Mouse (Mus musculus): ENCODE data around the gene Adap2. TPM values are rescaled to one million over a fixed set of nuclear protein-coding genes. Genes with fewer than 3 reads are reported as not detected.
"Not testable (repeated sequence)": the region's sequence is repeated elsewhere in the genome, so short reads cannot be mapped to it uniquely, and the experiment has no call there.

Adap2 gene
- polyA plus RNA-seq, 1 experiment = 6.4 TPM

GRCm38 (mm10) chr11:80185441-80185976 lies 31.6 kb downstream of the Adap2 start:
- DNase-seq (ENCODE audit: low read depth, low spot score) = not testable (repeated sequence)
- WGBS = 77% methylated on average over 5 of the region's 5 CpGs

- WGBS = 71% methylated on average over 4 of the region's 4 CpGs
- no peak for DNase-seq (ENCODE audit: low read depth, low spot score)
Observed at GRCm38 (mm10) chr11:80190280-80190679, 36.4 kb downstream of the Adap2 start.

GRCm38 (mm10) chr11:80193827-80194226 lies 39.9 kb downstream of the Adap2 start:
- no peak for DNase-seq (ENCODE audit: low read depth, low spot score)
- WGBS = 74% methylated on average over 4 of the region's 4 CpGs

- no peak for DNase-seq (ENCODE audit: low read depth, low spot score)
- 86% methylated on average over 7 of the region's 7 CpGs for WGBS
Observed at GRCm38 (mm10) chr11:80196351-80196750, 42.4 kb downstream of the Adap2 start.

- WGBS = 94% methylated on average over 3 of the region's 3 CpGs
- DNase-seq (ENCODE audit: low read depth, low spot score) = no peak
Observed at GRCm38 (mm10) chr11:80199316-80199715, 45.4 kb downstream of the Adap2 start.

- no peak for DNase-seq (ENCODE audit: low read depth, low spot score)
- 93% methylated on average over 2 of the region's 2 CpGs for WGBS
Observed at GRCm38 (mm10) chr11:80199773-80200172, 45.9 kb downstream of the Adap2 start.

- DNase-seq (ENCODE audit: low read depth, low spot score) = no peak
- 90% methylated on average over 1 of the region's 1 CpGs for WGBS
Observed at GRCm38 (mm10) chr11:80200326-80200725, 46.4 kb downstream of the Adap2 start.

GRCm38 (mm10) chr11:80202296-80202695 lies 48.4 kb downstream of the Adap2 start:
- DNase-seq (ENCODE audit: low read depth, low spot score) = no peak
- WGBS = 53% methylated on average over 6 of the region's 6 CpGs

GRCm38 (mm10) chr11:80204037-80204436 lies 50.1 kb downstream of the Adap2 start:
- WGBS = 76% methylated on average over 3 of the region's 3 CpGs
- no peak for DNase-seq (ENCODE audit: low read depth, low spot score)

GRCm38 (mm10) chr11:80204941-80205340 lies 51.0 kb downstream of the Adap2 start:
- DNase-seq (ENCODE audit: low read depth, low spot score) = no peak

GRCm38 (mm10) chr11:80208465-80208859 lies 54.6 kb downstream of the Adap2 start:
- 38% methylated on average over 7 of the region's 7 CpGs for WGBS

More at GRCm38 (mm10) chr11:80204941-80205340, 51.0 kb downstream of the Adap2 start:
- WGBS = 66% methylated on average over 5 of the region's 5 CpGs

GRCm38 (mm10) chr11:80208860-80209800 lies 55.2 kb downstream of the Adap2 start, which contains the start of gene Rhot1:
Gene Rhot1 (plus strand): TSS chr11:80209019.
- DNase-seq (ENCODE audit: low read depth, low spot score) = peak; percentile 74
- WGBS = under 1% methylated on average over 78 of the region's 78 CpGs

More at GRCm38 (mm10) chr11:80208465-80208859, 54.6 kb downstream of the Adap2 start:
- DNase-seq (ENCODE audit: low read depth, low spot score) = no peak

- no peak for DNase-seq (ENCODE audit: low read depth, low spot score)
- WGBS = 21% methylated on average over 6 of the region's 6 CpGs
Observed at GRCm38 (mm10) chr11:80210321-80210720, 56.4 kb downstream of the Adap2 start.

- no peak for DNase-seq (ENCODE audit: low read depth, low spot score)
- 80% methylated on average over 2 of the region's 2 CpGs for WGBS
Observed at GRCm38 (mm10) chr11:80212282-80212681, 58.4 kb downstream of the Adap2 start.

GRCm38 (mm10) chr11:80215291-80215690 lies 61.4 kb downstream of the Adap2 start:
- no peak for DNase-seq (ENCODE audit: low read depth, low spot score)
- 83% methylated on average over 3 of the region's 3 CpGs for WGBS

GRCm38 (mm10) chr11:80218657-80219293 lies 64.9 kb downstream of the Adap2 start:
- WGBS = 77% methylated on average over 11 of the region's 11 CpGs
- DNase-seq (ENCODE audit: low read depth, low spot score) = no peak

Data from large intestine, adult 2 months (tissue).